Mouse (Mus musculus) heart, postnatal 0 days (tissue): Measurements from ENCODE around the gene Tm2d1.
A peak's percentile ranks its signal among the peaks of the same experiment; 100 is the strongest.

ENCODE experiments used
- CTCF ChIP-seq: IDR thresholded peaks from 2 replicates; pipeline ENCODE4 v1.5.1; 2016; ENCODE audit warnings: antibody characterized with exemption, control low read depth, low read depth
- EP300 ChIP-seq: IDR thresholded peaks from 2 replicates; pipeline ENCODE4 v1.6.1; 2016; ENCODE audit warnings: antibody characterized with exemption, low read depth

- TF ChIP-seq EP300, result peak; percentile 47
- peak; percentile 97 for TF ChIP-seq CTCF
Observed at GRCm38 (mm10) chr4:98322223-98322622, 60.9 kb downstream of the Tm2d1 start.
